Mouse (Mus musculus) brain, embryonic 14.5 days (tissue): Measurements from ENCODE around the gene Proser3.

Experiments
- CTCF ChIP-seq: fragments of 200-500 bp; IDR thresholded peaks from 2 replicates; pipeline ENCODE4 v1.5.1; 2012; ENCODE audit warnings: inconsistent platforms, mild to moderate bottlenecking, moderate library complexity, borderline replicate concordance; ENCODE audit not compliant: insufficient read depth, insufficient read length; ENCODE audit errors: extremely low read depth
- POLR2A ChIP-seq: fragments of 200-500 bp; IDR thresholded peaks from 2 replicates; pipeline ENCODE4 v1.6.1; 2012; ENCODE audit warnings: mild to moderate bottlenecking, inconsistent platforms, borderline replicate concordance; ENCODE audit not compliant: poor library complexity, insufficient read depth, insufficient read length, severe bottlenecking; ENCODE audit errors: extremely low read depth

- TF ChIP-seq CTCF (no peak), POLR2A (no peak)
These were observed 11.5 kb downstream of the Proser3 start for GRCm38 (mm10) chr7:30540572-30540971.
